Mouse (Mus musculus) G1E (cell line): ENCODE data around the gene Vmn1r85.

ENCODE experiments used
- CTCF ChIP-seq: IDR thresholded peaks from 2 replicates; pipeline ENCODE4 v1.5.1; 2012; ENCODE audit warnings: low read depth, low read length, inconsistent platforms, mixed read lengths
- GATA1 ChIP-seq: IDR thresholded peaks from 2 replicates; pipeline ENCODE4 v1.6.1; 2012; ENCODE audit warnings: borderline replicate concordance, low read length, inconsistent platforms, mixed read lengths
- TAL1 ChIP-seq: conservative IDR thresholded peaks from 2 replicates; pipeline ENCODE4 v1.6.1; 2012; ENCODE audit warnings: low read depth, low read length, inconsistent platforms, mixed read lengths

- TF ChIP-seq CTCF (no peak), GATA1 (no peak), TAL1 (no peak)
These were observed 35.4 kb downstream of the Vmn1r85 start for GRCm38 (mm10) chr7:13059536-13059935.
